Mouse (Mus musculus): ENCODE measurements around the gene Rsg1. TPM values are rescaled to one million over a fixed set of nuclear protein-coding genes. Genes with fewer than 3 reads are reported as not detected.
A peak's percentile ranks its signal among the peaks of the same experiment; 100 is the strongest.

Rsg1 gene
- polyA plus RNA-seq, 1 experiment = 1.6 TPM

GRCm38 (mm10) chr4:141249383-141249782, 35.6 kb downstream of the Rsg1 start:
- no peaks in the 10 kb centered on the region for H3K27me3 ChIP-seq (ENCODE audit: control insufficient read depth, insufficient read depth, insufficient read length)

GRCm38 (mm10) chr4:141251071-141251470, 37.3 kb downstream of the Rsg1 start:
- Histone ChIP-seq H3K79me2 (ENCODE audit: control insufficient read depth, insufficient read depth) (peaks cover 10% of the 10 kb centered on the region), H3K36me3 (ENCODE audit: control insufficient read depth, insufficient read depth) (peaks cover 29% of the 10 kb centered on the region), H3ac (ENCODE audit: control insufficient read depth, insufficient read length, low read depth) (no peak overlapping the region), H3K27me3 (ENCODE audit: control insufficient read depth, insufficient read depth, insufficient read length) (no peaks in the 10 kb centered on the region), H3K4me3 (ENCODE audit: insufficient read depth, poor library complexity, severe bottlenecking) (no peak overlapping the region), H3K79me3 (ENCODE audit: low read depth) (no peaks in the 10 kb centered on the region)
- TF ChIP-seq MYOD1 (IDR thresholded peaks at IDR 0.05; ENCODE audit: control insufficient read depth, insufficient read length, low read depth) = no peak
- no peak for TF ChIP-seq USF1 (IDR thresholded peaks at IDR 0.05; ENCODE audit: low read depth)
- no peak for TF ChIP-seq CTCF (IDR thresholded peaks at IDR 0.05; ENCODE audit: control insufficient read depth, insufficient read depth, insufficient read length)

More at GRCm38 (mm10) chr4:141249383-141249782, 35.6 kb downstream of the Rsg1 start:
- TF ChIP-seq CEBPB (IDR thresholded peaks at IDR 0.05; ENCODE audit: low read depth) = no peak
- TF ChIP-seq FOSL1 (IDR thresholded peaks at IDR 0.05; ENCODE audit: insufficient read depth, low read length, poor library complexity, severe bottlenecking) = no peak
- TF ChIP-seq CTCF (IDR thresholded peaks at IDR 0.05; ENCODE audit: control insufficient read depth, insufficient read depth, insufficient read length) = no peak
- no peak for TF ChIP-seq MYOD1 (IDR thresholded peaks at IDR 0.05; ENCODE audit: control insufficient read depth, insufficient read length, low read depth)
- TF ChIP-seq MAX (IDR thresholded peaks at IDR 0.05) = no peak
- no peak for TF ChIP-seq USF1 (IDR thresholded peaks at IDR 0.05; ENCODE audit: low read depth)
- TF ChIP-seq MYOG (IDR thresholded peaks at IDR 0.05; ENCODE audit: control insufficient read depth, extremely low read depth, insufficient read length) = no peak
- no peaks in the 10 kb centered on the region for H3K79me3 ChIP-seq (ENCODE audit: low read depth)
- peaks cover 17% of the 10 kb centered on the region for H3K79me2 ChIP-seq (ENCODE audit: control insufficient read depth, insufficient read depth)
- no peak overlapping the region for H3K4me3 ChIP-seq (ENCODE audit: insufficient read depth, poor library complexity, severe bottlenecking)
- peaks cover 24% of the 10 kb centered on the region for H3K36me3 ChIP-seq (ENCODE audit: control insufficient read depth, insufficient read depth)
- H3ac ChIP-seq (ENCODE audit: control insufficient read depth, insufficient read length, low read depth) = no peak overlapping the region

DNA sequence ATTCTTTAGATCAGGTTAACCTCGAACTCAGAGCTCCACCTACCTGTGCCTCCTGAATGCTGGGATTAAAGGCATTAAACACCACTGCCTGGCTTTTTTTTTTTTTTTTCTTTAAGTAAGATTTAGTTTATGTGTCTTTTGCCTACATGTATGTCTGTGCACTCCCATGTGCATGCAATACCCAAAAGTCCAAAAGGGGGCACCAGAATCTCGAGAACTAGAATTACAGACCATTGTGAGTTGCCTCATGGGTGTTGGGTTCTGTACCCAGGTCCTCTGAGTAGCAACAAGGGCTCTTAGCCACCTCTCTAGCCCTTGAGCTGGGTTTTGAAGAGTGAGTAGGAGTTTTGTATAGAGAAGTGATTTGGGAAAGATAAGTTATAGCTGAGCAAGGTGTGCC, 38.9 kb downstream of the Rsg1 start:
- no peaks in the 10 kb centered on the region for H3K79me2 ChIP-seq (ENCODE audit: control insufficient read depth, insufficient read depth)
- no peaks in the 10 kb centered on the region for H3K27me3 ChIP-seq (ENCODE audit: control insufficient read depth, insufficient read depth, insufficient read length)
- peaks cover 42% of the 10 kb centered on the region for H3K36me3 ChIP-seq (ENCODE audit: control insufficient read depth, insufficient read depth)
- no peak for TF ChIP-seq FOSL1 (IDR thresholded peaks at IDR 0.05; ENCODE audit: insufficient read depth, low read length, poor library complexity, severe bottlenecking)
- TF ChIP-seq MYOG (IDR thresholded peaks at IDR 0.05; ENCODE audit: control insufficient read depth, extremely low read depth, insufficient read length) = no peak
- no peak for TF ChIP-seq CEBPB (IDR thresholded peaks at IDR 0.05; ENCODE audit: low read depth)
- no peak for TF ChIP-seq MYOD1 (IDR thresholded peaks at IDR 0.05; ENCODE audit: control insufficient read depth, insufficient read length, low read depth)
- no peak for TF ChIP-seq USF1 (IDR thresholded peaks at IDR 0.05; ENCODE audit: low read depth)
- TF ChIP-seq CTCF (IDR thresholded peaks at IDR 0.05; ENCODE audit: control insufficient read depth, insufficient read depth, insufficient read length) = no peak
- H3ac ChIP-seq (ENCODE audit: control insufficient read depth, insufficient read length, low read depth) = no peak overlapping the region
- no peak overlapping the region for H3K4me3 ChIP-seq (ENCODE audit: insufficient read depth, poor library complexity, severe bottlenecking)
- H3K79me3 ChIP-seq (ENCODE audit: low read depth) = no peaks in the 10 kb centered on the region

- Histone ChIP-seq H3K79me3 (ENCODE audit: low read depth) (no peaks in the 10 kb centered on the region), H3K36me3 (ENCODE audit: control insufficient read depth, insufficient read depth) (peaks cover 38% of the 10 kb centered on the region), H3ac (ENCODE audit: control insufficient read depth, insufficient read length, low read depth) (no peak overlapping the region), H3K4me3 (ENCODE audit: insufficient read depth, poor library complexity, severe bottlenecking) (no peak overlapping the region), H3K79me2 (ENCODE audit: control insufficient read depth, insufficient read depth) (no peaks in the 10 kb centered on the region), H3K27me3 (ENCODE audit: control insufficient read depth, insufficient read depth, insufficient read length) (no peaks in the 10 kb centered on the region)
- TF ChIP-seq FOSL1 (IDR thresholded peaks at IDR 0.05; ENCODE audit: insufficient read depth, low read length, poor library complexity, severe bottlenecking) (no peak), MAX (IDR thresholded peaks at IDR 0.05) (no peak), MYOD1 (IDR thresholded peaks at IDR 0.05; ENCODE audit: control insufficient read depth, insufficient read length, low read depth) (no peak), CTCF (IDR thresholded peaks at IDR 0.05; ENCODE audit: control insufficient read depth, insufficient read depth, insufficient read length) (no peak), MYOG (IDR thresholded peaks at IDR 0.05; ENCODE audit: control insufficient read depth, extremely low read depth, insufficient read length) (no peak), USF1 (IDR thresholded peaks at IDR 0.05; ENCODE audit: low read depth) (no peak), CEBPB (IDR thresholded peaks at IDR 0.05; ENCODE audit: low read depth) (no peak)
These were observed 40.5 kb downstream of the Rsg1 start for GRCm38 (mm10) chr4:141254234-141254633.

- no peaks in the 10 kb centered on the region for H3K79me2 ChIP-seq (ENCODE audit: control insufficient read depth, insufficient read depth)
- TF ChIP-seq MYOD1 (IDR thresholded peaks at IDR 0.05; ENCODE audit: control insufficient read depth, insufficient read length, low read depth) (no peak), CEBPB (IDR thresholded peaks at IDR 0.05; ENCODE audit: low read depth) (no peak), FOSL1 (IDR thresholded peaks at IDR 0.05; ENCODE audit: insufficient read depth, low read length, poor library complexity, severe bottlenecking) (no peak), MAX (IDR thresholded peaks at IDR 0.05) (no peak), CTCF (IDR thresholded peaks at IDR 0.05; ENCODE audit: control insufficient read depth, insufficient read depth, insufficient read length) (no peak)
- no peaks in the 10 kb centered on the region for H3K27me3 ChIP-seq (ENCODE audit: control insufficient read depth, insufficient read depth, insufficient read length)
- no peak overlapping the region for H3ac ChIP-seq (ENCODE audit: control insufficient read depth, insufficient read length, low read depth)
- no peak overlapping the region for H3K4me3 ChIP-seq (ENCODE audit: insufficient read depth, poor library complexity, severe bottlenecking)
- peaks cover 18% of the 10 kb centered on the region for H3K36me3 ChIP-seq (ENCODE audit: control insufficient read depth, insufficient read depth)
- no peaks in the 10 kb centered on the region for H3K79me3 ChIP-seq (ENCODE audit: low read depth)
These were observed 43.7 kb downstream of the Rsg1 start for GRCm38 (mm10) chr4:141257440-141257839.

DNA sequence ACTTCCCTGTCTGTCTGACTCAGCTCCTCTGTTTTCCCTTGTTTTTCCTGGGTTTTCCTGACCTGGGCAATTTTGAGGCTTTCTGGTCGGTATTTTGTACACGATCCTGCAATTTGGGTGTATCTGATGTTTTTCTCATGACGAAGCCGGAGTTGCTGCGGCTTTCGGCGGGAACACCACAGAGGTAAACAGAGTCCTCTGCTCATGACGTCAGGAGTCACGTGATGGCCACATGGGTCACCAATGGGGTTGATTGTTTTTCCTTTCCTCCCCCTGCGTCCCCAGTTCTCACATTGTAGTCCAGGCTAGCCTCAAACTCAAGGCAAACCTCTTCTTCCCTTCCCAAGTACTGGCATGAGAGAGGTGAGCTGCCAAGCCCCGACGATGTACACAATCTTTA, 45.7 kb downstream of the Rsg1 start:
- peaks cover 18% of the 10 kb centered on the region for H3K36me3 ChIP-seq (ENCODE audit: control insufficient read depth, insufficient read depth)
- H3K79me2 ChIP-seq (ENCODE audit: control insufficient read depth, insufficient read depth) = no peaks in the 10 kb centered on the region
- no peaks in the 10 kb centered on the region for H3K27me3 ChIP-seq (ENCODE audit: control insufficient read depth, insufficient read depth, insufficient read length)
- TF ChIP-seq USF1 (IDR thresholded peaks at IDR 0.05; ENCODE audit: low read depth) = peak; percentile 92
- TF ChIP-seq MYOG (IDR thresholded peaks at IDR 0.05; ENCODE audit: control insufficient read depth, extremely low read depth, insufficient read length) = no peak
- no peak for TF ChIP-seq FOSL1 (IDR thresholded peaks at IDR 0.05; ENCODE audit: insufficient read depth, low read length, poor library complexity, severe bottlenecking)
- no peak for TF ChIP-seq CTCF (IDR thresholded peaks at IDR 0.05; ENCODE audit: control insufficient read depth, insufficient read depth, insufficient read length)
- TF ChIP-seq MAX (IDR thresholded peaks at IDR 0.05) = peak; percentile 50
- TF ChIP-seq CEBPB (IDR thresholded peaks at IDR 0.05; ENCODE audit: low read depth) = no peak
- no peak for TF ChIP-seq MYOD1 (IDR thresholded peaks at IDR 0.05; ENCODE audit: control insufficient read depth, insufficient read length, low read depth)
- H3ac ChIP-seq (ENCODE audit: control insufficient read depth, insufficient read length, low read depth) = no peak overlapping the region
- no peak overlapping the region for H3K4me3 ChIP-seq (ENCODE audit: insufficient read depth, poor library complexity, severe bottlenecking)
- no peaks in the 10 kb centered on the region for H3K79me3 ChIP-seq (ENCODE audit: low read depth)
